Mouse (Mus musculus) lung, adult 18-20 months (tissue): ENCODE results near the gene Nat8f6.
"Not testable (repeated sequence)": the region's sequence is repeated elsewhere in the genome, so short reads cannot be mapped to it uniquely, and the experiment has no call there.

Source experiments
- DNase-seq, 2 experiments: peaks; one replicate each; pipeline ENCODE4 v3.0.0; 2022; ENCODE audit warnings: mixed read lengths in 2 of 2

Gene Nat8f6

DNA sequence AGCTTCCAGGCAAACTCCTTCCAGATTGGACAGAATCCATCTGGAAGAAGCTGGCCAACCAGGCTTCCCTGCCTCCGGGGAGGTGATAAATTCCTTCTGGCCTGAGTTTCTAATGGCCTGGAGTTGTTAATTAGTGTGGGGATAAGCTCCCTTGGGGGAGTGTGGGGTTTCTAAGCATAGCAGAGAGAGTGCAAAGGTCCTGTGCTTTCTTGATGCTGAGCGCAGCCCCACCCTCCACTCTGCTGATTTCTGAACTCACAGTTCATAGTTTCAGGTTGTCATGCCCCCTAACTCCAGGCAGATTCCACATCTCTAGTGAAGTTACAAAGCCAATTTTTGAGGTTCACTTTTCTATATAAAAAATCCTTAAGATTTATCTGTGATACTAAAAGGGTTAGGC, 14.3 kb upstream of the Nat8f6 start:
- DNase-seq: not testable (repeated sequence)

DNA sequence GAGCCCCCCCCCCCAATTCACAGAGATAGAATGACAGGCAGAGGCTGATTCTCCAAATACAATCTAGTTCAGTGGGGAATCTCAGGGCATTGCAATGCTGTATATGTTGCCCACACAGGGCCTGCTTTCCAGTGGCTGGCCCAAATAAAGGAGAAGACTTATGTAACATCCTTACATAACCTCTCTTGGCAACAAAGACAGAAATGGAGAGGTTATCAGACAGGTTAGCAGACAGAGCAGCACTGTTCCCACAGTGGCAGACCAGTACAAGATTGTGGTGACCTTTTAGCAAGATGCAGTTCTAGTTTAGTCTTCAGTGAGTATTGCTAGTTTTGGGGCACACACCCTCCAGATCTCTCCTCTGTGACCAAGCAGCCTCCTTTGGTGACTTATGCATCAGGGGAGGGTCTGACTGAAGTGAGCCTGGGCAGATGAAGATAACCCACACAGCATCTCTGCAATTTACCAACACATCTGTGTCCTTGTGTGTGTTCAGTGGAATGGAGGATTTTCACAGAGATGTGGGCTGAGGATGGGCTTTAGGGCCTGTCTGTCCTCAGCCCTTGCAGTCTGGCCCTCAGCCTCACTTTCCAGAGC, 13.8 kb upstream of the Nat8f6 start:
- not testable (repeated sequence) for DNase-seq

DNA sequence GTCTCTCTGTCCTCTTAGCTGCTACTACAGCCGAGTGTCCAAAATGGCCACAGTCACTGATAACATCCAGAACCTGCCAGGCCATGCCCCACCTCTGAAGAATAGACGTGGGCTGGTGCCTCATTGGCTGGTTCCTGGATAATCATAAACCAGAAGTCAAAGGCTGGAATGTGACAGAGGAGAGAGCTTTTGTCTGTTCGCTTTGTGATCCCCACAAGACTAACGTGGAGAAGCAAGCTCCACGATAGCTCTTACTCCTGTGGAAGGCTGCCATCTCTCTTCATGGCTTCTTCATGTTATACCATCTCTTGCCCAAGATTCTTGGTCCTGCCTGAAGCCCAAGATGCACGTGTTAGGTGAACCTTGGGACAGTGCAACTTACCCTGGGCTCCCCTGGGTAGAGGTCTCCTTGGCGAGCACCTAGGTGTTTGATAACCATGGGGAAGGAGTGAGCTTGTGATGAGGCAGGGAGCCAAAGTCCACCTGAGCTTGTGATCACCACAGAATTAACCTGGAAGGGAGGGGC, 11.1 kb upstream of the Nat8f6 start, which contains the start of gene Nat8:
Nat8 (minus strand) TSS at position 287 of the 526 bp plus-strand sequence.
- no peak for DNase-seq

DNA sequence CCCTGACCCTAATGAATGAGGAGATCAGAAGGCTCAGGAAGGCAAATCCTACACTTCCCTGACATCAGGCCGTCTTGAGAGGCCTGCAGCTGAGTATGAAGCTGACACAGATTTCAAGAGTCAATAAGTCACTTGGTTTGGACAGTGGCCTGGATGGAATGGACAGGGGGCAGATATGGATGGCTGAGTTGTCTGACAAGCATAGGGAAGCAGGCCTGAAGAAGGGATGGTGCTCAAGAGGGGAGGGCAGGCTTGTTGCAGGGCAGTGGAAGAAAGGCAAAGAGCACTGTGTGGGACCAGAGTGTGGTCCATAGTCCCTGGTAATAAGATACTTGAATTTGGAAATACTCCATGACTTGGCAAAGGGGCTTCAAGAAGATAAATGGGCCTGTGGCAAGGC, 8.7 kb upstream of the Nat8f6 start:
- no peak for DNase-seq

- no peak for DNase-seq
These were observed 5.1 kb upstream of the Nat8f6 start for GRCm38 (mm10) chr6:85825886-85826285.

DNA sequence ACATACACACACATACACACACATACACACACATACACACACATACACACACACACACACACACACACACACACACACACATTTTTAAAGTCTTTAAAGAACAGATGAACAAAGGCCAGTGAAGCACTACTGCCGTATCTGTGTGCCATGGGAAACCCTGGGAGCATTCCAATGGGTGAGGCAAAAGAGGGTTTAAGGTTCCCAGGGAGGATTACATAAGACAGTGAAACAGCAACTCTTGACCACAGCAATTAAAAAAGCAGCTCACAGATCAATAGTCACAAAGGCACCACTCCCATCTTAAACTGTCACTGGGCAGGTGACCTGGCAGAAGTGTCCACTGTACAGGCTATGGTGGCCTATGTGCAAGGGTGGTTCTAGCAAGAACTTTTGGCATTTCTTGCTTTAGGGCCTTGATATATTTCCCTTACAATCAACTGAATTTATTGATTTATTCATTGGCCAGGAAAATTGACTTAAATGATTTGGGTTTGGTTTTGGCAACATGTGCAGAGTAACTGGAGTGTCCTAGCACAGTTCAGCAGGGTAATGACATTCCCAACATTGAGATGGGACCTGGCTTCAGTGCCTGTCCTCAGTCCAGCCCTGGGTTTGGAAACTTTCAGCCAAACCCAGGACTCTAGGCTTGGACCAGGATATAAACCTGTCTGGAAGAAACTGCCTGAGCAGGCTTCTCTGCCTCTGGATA, 2.8 kb upstream of the Nat8f6 start:
- DNase-seq: no peak

DNA sequence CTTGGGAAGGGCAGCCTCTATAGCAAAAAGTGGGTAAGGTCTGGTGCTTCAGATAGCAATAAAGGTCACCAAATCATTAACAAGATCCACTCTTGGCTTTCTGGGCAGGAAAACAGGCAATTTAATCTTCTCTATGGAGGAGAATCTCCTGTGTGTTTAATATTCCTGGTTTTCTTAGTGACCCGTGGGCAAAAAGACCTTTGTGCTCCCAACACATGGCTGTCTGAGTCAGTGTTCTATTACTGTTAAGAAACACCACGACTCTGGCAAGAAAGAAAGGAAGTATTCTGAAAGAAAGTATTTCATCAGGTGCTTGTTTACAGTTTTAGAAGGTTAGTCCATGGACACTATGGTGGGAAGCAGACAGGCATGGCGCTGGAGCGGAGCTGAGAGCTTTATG, 1.5 kb upstream of the Nat8f6 start:
- no peak for DNase-seq

GRCm38 (mm10) chr6:85818338-85818737, 2.4 kb downstream of the Nat8f6 start:
- DNase-seq: no peak

DNA sequence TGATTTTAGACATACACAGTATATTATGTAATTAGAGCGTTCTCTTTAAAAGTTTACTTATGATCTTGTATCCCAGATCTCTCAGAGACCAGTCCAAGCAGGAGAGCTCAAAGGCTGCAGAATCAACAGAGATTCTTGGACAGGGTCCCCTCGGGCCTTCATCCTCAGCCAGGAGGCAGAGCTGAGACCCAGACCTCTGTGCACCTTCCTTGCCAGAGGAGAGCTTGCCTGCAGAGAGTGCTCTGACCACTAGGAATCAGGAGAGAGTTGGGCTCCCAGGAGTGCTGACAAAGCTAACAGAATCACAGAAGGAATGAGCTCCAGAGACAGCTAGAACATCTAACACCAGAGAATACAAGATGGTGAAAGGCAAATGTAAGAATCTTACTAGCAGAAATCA, 7.4 kb downstream of the Nat8f6 start:
- DNase-seq: no peak

DNA sequence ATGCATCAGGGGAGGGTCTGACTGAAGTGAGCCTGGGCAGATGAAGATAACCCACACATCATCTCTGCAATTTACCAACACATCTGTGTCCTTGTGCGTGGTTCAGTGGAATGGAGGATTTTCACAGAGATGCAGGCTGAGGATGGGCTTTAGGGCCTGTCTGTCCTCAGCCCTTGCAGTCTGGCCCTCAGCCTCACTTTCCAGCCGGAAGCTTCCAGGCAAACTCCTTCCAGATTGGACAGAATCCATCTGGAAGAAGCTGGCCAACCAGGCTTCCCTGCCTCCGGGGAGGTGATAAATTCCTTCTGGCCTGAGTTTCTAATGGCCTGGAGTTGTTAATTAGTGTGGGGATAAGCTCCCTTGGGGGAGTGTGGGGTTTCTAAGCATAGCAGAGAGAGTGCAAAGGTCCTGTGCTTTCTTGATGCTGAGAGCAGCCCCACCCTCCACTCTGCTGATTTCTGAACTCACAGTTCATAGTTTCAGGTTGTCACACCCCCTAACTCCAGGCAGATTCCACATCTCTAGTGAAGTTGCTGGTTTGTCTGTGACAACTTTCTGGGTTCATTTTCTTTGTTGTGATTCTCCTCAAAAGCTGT, 9.7 kb downstream of the Nat8f6 start:
- DNase-seq: not testable (repeated sequence)

- not testable (repeated sequence) for DNase-seq
These were observed 10.2 kb downstream of the Nat8f6 start for GRCm38 (mm10) chr6:85810514-85810913.

DNA sequence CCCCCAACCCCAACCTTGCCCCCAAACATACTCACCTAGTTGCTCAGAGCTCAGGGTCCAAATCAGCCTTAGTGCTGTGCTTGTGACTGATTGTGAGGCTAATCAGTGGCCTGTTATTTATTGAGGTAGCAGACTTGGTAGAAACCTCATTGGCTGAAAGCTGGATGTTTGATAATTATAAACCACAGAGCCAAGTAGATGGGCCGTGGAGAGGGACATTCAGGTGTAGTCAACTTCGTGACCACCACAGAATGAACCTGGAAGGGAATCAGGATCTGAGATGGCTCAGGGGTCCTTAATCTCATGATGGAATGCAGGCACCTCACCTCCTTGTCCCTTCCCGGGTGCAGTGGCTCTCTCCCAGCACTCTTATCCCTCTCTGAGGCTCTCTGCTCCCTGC, 11.0 kb downstream of the Nat8f6 start:
- DNase-seq: not testable (repeated sequence)

- DNase-seq: peak; percentile 18 to 26
These were observed 17.6 kb downstream of the Nat8f6 start for GRCm38 (mm10) chr6:85803180-85803579.

DNA sequence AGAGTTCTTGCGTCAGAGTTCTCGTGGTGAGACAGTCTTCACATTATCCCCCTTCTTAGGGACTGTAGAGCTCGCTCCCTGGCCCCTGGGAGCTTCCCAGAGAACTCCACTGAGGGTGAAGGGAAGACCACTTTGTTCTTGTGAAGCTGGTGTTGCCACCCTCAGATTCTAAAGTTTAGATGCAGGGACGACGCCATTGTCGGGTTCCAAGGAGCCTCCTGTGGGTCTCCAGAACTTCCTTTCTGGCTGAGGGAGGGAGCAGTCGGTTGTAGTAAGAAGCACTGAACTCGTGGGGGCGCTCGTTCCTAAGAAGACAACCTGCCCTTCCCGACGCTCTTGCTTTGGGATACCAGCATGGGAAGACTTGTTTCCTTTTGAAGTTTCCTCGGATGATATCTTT, 55.2 kb downstream of the Nat8f6 start, which contains the start of gene Nat8f3:
Nat8f3 (minus strand) TSS at position 223 of the 400 bp plus-strand sequence.
- peak; percentile 31 to 46 for DNase-seq

DNA sequence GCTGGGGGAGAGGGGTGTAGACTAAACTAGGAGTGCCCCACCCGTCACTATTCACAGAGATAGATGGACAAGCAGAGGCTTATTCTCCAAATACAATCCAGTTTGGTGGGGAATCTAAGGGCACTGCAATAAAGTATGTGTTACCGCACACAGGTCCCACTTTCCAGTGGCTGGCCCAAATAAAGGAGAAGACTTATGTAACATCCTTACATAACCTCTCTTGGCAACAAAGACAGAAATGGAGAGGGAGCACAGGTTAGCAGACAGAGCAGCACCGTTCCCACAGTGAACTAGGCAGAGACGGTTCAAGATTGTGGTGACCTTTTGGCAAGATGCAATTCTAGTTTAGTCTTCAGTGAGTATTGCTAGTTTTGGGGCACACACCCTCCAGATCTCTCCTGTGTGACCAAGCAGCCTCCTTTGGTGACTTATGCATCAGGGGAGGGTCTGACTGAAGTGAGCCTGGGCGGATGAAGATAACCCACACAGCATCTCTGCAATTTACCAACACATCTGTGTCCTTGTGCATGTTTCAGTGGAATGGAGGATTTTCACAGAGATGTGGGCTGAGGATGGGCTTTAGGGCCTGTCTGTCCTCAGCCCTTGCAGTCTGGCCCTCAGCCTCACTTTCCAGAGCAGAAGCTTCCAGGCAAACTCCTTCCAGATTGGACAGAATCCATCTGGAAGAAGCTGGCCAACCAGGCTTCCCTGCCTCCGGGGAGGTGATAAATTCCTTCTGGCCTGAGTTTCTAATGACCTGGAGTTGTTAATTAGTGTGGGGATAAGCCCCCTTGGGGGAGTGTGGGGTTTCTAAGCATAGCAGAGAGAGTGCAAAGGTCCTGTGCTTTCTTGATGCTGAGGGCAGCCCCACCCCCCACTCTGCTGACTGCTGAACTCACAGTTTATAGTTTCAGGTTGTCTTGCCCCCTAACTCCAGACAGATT, 57.4 kb downstream of the Nat8f6 start:
- not testable (repeated sequence) for DNase-seq

GRCm38 (mm10) chr6:85762678-85763077, 58.1 kb downstream of the Nat8f6 start:
- not testable (repeated sequence) for DNase-seq
